Mouse (Mus musculus): ENCODE measurements at regions not wholly inside any gene's neighbourhood (a gene's known extent, or its start where the extent isn't known, plus 50 kb on each side); places are given as distances from the start of the nearest gene placed in this dataset.

DNA sequence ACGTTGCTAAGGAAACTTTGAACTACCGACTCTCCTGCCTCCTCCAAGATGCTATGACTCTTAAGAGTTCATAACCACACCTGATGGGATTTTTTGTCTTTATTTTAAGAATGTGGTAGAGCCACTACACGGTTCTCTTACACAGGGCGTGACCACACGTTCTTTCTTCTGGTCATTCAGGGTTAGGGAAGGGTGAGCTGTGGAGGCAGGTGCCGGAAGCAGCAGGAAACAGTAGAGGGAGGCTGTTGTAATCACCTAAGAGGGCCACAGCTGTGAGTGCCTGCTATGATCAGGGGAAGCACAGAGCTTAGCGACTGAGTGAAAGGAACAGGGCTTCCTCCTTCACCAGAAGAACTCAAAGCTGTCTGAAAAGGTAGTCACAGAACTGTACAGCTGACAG is 50.6 kb upstream of the Larp1 start:
- DNase-seq, result no peak

DNA sequence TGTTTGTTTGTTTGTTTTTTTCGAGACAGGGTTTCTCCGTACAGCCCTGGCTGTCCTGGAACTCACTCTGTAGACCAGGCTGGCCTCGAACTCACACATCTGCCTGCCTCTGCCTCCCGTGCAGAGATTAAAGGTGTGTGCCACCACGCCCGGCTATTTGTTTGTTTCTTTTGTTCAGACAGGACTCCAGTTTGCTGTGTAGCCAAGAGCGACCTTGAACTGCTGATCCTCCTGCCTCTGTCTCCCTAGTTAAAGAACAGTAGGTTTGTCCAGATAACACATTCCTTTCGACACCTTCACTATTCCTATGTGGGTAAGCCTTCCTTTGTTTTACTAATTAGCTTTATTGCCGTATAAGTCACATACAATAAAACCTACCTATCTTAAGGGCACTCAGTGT is 52.0 kb upstream of the Larp1 start:
- DNase-seq, result no peak

DNA sequence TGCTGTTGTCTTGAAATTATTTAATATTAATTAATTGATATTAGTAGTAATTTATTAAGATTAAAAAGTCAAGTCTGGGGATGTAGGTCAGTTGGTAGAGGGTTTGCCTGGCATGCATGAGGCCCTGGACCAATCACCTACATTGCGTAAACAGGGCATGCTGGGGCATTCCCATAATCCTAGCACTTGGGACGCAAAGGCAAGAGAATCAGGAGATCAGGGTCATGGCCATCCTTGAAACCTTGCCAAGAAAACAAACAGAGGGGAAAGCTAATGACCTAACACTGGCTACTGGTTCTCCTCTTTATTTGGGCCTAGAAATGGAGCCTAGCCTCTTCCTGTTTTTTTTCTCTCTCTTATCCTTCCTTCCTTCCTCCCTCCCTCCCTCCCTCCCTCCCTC is 52.8 kb upstream of the Larp1 start:
- DNase-seq, result no peak

DNA sequence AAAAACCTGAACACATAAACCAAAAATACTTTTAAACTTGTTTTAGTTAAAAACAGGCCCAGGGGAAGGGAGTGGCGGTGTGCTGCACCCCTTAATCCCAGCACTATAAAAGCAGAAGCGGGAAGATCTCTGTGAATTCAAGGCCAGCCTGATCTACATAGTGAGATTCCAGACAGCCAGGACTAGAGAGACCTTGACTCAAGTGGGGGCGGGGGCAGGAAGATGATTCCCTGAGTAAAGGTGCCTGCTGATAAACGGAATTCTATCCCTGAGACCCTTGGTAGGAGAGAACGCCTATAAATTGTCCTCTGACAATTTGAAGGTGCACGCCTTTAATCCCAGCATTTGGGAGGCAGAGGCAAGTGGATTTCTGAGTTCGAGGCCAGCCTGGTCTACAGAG is 53.4 kb upstream of the Larp1 start:
- no peak for DNase-seq

DNA sequence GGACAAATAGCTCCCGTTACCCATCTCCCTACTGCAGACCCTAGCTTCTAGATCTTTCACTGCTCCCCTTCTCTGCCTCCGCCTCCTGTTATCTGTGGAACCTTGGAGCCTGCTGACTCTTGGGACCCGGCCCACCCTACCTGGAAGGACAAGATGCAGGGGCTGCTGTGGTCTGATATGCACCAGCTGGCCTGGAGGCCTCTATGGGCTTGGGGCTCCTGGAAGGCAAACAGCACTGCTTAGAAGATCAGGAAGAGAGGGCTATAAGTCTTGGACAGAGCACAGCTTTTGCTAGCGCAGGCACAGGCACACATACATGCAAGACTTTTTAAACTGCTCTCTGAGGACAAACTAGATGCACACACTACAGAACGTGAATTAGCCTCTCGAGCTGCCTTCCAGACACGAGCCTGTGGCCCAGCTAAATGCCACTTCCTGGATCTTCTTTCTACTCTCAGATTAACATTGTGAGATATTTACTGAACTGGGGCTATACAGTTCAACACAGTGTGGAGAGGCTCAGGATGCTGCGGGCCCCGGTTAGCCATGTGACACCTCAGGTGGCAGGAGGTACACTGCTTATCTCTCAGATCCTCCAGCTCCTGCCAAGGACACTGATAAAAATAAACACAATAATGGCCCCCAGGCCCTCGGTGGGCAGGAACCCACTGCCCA is 54.2 kb upstream of the Larp1 start:
- peak; percentile 94 for DNase-seq

DNA sequence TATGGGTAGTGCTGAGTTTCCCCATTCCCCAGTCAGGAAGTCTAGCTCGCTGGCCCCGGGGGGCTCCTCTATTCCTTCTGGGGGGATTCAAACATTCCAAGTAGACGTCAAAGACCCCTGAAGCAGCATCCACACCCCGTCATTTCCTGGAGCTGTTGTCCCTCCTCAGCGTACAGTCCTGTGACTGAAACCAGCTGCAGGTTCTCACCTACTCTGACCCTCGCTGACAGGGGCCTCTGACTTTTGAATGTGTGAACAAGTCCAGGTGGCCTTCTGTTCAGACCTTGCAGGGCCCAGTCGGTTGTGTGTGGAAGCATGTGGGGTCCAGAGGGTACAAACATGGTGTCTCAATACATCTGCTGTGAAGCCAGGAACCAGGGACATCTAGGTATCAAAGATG is 55.2 kb upstream of the Larp1 start:
- peak; percentile 28 for DNase-seq

DNA sequence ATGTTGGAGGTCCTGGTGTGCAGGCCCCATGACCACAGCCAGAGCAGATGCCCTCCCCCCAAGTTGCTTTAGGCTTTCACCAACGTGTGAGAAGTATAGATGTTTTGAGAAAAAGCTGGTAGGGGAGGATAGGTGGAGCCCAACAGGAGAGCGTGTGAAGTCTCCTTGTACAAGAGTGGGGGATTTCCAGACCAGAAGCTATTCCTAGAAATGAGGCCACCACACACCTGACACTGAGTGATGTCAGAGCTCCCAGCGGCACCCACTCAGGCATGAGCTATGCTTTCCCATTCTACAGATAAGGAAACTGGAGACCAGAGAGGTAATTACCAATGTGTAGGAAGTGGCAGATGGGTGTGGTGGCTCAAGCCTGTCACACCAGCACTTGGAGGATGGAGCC is 56.2 kb upstream of the Larp1 start:
- DNase-seq, result peak; percentile 85

DNA sequence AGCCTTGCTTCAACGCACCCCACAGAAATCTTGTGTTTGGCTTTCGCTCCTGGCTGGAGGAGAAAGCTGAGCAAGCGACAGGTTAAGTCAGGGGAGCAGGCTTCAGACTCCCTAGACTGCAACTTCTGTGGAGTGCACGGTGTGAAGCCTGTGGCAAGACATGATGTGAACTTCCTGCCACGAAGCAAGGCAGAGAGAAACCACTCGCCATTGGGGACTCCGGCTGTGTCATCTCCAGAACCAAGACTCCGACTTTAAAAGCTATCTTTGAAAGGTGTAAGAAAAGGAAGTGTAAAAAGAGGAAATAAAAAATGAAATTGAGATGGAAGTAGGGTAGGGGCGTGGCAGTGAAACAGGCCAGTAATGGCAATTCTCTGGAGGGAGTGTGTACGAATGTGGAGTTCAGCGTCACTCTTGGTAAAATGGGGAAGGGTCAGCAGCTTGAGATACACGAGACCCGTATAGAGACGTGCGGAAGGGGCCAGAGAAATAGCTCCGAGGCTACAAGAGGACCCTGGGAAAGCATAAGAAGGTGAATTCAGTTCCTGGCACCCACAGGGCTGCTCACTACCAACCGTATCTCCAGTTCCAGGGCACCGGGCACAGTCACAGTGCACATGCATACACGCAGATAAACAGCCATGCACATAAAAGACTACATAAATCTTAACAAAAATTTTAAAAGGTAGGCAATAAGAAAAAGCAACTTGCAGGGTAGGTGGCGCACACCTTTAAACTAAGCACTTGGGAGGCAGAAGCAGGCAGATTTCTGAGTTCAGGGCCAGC is 57.1 kb upstream of the Larp1 start:
- peak; percentile 36 for DNase-seq

DNA sequence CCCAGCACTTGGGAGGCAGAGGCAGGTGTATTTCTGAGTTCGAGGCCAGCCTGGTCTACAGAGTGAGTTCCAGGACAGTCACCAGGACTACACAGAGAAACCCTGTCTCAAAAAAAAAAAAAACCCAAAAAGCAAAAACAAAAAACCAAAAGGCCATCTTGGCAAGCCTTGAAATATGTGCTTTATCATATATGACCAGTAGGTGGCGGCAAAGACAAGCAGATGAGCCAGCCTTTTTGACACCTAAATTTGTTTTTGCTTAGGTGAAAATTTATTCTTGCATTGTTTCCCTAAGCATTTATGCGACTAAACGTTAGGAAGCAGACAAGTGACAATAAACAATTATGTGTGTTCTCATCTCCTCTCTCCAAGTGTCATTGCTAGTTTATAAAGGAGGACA is 57.9 kb upstream of the Larp1 start:
- DNase-seq, result peak; percentile 43

DNA sequence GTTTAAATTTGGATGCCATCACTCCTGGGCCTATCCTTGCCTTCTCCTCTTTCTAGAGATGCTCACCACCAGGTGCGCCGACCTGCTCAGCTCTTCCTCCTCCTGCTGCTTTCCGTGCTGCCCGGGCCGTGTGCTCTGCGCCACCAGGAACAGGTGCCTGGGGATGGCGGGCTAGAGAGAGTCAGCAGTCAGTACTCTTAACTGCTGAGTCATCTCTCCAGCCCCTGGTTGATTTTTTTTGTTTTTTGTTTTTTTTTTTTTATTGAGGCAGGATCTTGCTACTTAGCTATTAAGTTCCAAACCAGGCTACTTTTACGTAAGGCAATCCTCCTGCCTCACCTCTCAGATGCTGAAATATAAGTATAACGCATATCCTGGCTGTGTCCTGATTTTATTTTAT is 59.8 kb upstream of the Larp1 start:
- DNase-seq, result no peak

DNA sequence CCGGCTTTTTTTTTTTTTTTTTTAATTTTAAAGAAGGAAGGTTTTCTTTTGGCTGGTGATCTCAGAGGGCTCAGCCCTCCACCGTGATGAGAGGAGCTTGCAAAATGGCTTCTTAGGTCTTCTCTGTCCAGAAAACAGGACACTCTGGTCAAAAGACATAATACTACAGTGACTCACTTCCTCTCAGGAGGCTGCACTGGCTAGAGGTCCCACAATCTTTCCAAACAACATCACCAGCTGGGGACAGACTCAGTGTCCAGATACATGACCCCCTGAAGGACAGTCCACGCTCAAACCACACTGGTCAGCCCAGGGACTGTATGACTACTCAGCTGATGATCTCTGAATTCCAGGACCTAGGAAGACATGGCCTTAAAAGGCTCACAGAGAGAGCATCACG is 61.5 kb upstream of the Larp1 start:
- DNase-seq, result no peak

DNA sequence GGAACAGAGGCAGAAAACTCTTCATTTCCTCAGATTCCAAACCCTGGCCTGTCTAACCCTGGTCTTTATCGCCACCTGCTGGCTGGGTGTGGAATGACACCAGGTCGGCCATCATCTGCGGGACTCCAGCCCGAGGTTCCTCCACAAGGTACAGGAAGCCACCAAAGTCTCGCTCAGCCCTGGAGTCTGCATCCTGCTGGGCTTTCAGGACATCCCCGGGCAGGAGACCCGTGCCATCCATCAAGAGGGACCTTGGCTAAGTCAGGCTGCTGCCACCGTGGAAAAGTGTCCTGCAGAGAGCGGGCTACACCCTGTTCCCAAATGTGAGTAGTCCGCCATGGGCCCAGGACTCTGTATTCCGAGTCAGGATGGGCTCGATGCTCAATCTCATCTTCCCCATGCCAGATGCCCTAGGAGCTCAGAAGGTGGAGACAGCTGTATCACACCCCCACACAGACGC is 74.4 kb upstream of the Larp1 start:
- peak; percentile 85 for DNase-seq

DNA sequence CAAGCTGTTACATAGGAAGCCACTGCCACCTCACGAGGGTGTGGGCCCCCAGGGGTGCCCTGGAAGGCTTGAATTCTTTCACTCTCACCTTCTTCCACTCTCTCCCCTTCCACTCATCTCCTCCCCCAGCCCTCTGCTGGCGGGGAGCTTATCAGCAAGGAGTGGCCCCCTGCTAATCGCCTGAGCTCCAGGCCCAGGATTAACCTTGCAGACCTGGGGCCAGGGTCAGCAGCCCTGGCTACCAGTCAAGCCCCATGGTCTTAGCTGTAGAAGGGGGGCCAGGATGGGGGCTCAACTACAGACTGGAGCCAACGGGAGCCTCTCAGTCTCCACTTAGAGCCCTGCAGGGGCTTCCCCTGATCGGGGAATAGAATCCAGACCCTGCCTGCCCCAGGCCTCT is 75.8 kb upstream of the Larp1 start:
- DNase-seq, result peak; percentile 30

DNA sequence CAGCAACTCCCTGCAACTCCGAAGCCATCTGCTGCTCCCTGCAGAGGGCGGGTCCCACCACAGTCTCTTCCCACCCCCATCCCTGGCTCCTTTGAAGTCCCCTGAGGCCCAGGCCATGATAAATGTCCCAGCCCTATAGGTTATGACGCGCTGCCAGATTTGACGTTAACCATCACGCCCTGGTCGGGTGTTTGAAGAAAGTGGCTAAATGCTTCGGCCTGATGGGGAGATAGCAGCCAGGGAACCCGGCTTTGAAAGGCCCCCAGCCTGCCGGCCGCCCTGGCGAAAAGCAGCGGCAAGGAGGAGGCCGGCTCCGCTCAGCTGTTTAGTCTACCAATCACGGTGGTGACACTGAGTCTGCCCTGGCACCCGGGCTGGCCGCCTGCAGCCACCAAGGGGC is 79.4 kb upstream of the Larp1 start:
- no peak for DNase-seq

DNA sequence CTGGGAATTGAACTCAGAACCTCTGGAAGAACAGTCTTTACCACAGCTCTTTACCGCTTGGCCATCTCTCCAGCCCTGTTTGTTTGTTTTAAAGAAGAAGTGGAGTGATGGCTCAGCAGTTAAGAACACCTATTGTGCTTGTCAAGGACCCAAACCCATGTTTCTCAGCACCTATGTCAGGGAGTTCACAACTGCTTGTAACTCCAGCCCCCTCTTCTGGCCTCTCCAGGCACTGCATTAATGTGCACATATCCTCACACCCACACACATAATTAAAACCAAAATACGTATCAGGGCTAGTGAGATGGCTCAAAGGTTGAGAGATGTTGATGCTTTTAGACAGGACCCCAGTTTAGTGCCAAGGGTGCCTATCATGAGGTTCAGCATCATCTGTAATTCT is 87.6 kb upstream of the Hand1 start:
- peak; percentile 17 for DNase-seq

DNA sequence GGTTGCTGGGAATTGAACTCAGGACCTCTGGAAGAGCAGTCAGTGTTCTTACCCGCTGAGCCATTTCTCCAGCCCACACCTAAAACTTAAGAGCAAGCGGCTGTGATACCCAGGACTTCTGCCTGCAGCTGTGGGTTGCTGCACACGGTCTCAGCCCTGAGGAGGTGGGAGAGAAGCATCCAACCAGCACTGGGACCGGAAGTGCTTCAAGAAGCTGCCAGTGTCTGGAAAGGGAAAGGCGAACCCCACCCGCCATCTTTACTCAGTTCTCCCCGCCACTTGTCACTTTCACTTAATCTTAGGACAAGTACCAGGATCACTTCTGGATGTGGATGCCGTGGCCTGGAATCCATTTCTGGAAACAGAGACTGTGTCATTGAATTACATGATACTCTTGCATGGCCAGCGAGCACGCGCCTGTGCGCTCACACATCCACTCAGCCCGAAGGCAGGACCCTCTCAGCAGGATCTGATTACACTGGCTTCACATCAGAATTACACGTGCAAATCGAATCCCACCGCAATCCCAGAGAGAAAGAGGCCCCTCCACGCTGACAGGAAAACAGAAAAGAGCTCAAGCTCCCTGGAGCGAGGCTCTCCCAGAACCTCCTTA is 85.9 kb upstream of the Hand1 start:
- no peak for DNase-seq

DNA sequence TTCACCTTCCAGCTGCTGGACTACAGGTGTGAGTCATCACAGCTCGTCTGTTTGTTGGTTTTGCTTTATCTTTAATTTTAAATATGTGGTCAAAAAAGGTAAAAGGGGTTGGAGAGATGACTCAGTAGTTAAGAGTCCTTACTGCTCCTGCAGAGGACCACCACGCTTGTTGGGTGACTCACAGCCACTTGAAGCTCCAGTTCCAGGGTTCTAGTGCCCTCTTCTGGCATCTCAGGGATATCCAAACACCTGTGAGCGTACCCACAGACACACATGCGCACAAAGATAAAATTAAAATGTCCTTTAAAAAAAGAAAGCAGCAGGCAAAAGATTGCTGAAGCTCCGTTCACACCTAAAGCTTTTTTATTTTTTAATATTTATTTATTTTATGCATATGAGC is 85.4 kb upstream of the Hand1 start:
- no peak for DNase-seq

DNA sequence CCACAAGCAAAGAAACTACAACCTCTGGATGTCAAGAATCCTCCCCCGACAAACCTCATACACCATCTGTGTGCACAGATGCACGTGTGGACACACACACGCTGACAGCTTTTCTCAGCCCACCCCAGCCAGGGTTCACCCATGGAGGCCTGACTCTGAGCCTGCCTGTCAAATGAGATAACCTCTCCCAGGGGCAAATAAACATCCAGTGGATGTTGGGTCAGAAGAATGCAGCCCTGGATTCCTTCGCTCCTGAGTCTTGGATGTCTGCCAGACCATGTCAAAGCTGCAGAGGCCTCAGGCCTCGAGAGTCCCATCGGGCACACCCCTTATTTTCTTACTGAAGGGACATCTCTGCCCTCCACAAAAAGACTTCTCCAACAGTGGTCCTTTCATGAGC is 83.4 kb upstream of the Hand1 start:
- DNase-seq, result peak; percentile 24

DNA sequence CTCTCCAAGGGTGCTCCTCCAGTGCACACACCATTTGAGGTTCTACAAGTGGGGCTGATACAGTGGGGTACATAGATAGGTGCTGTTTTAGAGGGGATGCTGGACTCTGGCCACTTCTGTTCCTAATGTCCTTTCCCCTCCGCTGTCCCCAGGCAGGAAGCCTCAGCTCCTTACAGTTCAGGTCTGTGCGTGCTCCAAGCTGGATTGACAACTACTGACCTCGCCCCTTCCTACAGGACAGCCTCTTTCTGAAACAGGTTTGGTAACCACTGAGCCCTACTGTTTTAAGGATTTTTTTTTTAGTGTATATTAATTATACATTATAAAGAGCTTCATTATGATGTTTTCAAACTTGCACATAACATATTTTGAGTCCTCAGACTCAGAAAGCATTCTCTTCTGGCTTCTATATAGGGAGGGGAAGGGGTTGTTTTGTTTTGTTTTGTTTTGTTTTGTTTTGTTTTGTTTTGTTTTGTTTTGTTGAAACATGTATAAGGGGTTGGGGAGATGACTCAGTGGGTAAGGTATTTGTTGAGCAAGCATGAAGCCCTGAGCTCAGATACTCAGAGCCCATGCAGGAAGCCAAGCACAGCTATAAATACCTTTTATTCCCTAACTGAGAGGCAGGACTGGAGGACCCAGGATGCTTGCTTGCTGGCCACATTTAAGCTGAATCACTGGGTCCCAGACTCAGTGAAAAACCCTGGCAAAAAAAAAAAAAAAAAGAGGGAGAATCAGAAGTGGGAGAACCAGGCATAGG is 81.4 kb upstream of the Hand1 start:
- no peak for DNase-seq

DNA sequence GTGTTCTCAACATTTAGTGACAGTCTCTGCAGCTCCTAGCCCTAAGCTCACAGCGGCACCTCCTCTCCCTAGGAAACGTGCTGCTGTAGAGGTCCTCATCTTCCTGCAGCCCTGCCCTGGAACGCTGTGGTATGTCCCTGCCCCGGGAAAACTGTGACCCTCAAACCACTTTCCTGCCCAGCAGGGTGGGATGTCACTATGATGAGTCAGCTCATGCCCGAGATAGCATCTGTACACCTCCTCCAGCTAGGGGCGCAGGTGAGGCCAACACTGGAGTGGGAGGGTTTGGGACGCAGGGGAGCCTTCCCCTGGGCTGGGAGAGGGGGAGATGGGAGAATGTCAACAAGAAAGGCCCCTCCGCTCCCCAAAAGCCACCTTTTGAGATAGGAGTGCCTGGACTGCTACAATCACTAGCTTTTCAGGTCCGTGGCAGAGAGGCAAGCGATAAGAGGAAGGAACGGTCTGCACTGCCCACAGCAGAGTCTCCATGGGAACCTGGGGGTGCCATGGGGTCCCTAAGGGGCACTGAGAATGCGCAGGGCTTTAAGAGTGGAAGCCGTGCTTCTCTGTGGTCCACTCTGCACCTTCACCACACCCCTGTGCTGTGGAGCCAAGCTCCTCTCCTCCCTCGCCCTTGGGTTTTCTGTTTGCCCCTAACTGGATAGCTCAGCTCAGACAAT is 80.5 kb upstream of the Hand1 start:
- DNase-seq, result no peak

DNA sequence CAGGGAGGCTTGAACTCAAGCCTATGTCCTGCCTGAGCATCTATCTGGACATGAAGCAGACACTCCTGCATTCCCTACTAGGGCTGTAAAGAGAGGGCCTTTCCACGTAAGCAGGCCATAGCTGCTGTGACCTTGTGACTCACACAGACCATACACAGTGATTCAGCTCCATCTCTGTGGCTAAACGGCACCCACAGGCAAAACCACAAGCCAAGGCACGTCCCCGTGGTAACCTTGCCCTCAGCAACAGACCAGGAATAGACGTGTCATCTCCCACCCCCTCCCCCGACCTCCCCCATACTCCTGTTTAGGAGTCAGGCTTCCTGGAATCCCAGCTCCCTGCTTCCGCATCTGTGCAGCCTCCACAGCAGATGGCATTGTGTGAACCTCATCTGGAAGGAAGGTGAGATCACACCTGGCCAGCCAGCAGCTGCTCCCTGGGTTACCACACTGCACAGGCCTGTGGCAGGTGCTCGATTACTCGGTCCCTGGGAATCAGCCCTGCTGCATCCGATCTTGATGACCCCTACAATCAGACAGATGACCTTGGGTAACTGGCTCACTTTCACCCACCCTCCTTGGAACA is 79.2 kb upstream of the Hand1 start:
- peak; percentile 13 for DNase-seq

DNA sequence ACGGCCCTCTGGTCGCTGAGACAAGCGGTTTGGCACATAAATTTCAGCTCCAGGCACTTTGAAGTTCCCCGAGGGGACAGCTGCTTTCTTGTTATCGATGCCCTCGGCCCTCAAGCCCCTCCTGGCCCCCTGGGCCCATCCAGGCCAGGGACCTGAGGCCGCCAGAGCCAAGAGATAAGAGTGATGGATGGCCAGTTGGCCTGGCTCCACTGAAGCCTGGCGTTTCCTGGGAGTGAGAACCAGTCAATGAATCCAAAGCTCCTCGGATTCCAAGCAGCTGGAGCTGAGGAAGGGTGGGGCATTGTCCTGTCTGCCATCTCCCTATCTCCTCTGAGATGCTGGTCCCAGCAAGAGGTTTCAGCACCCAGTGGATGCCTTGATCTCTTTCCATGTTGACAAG is 71.6 kb upstream of the Hand1 start:
- DNase-seq, result no peak

Data from liver (tissue).